Mouse (Mus musculus): ENCODE data around the gene Dlgap4. TPM values are rescaled to one million over a fixed set of nuclear protein-coding genes. Genes with fewer than 3 reads are reported as not detected.

Dlgap4 gene
- total RNA-seq, 2 experiments from 2014 or later: 43.5 to 55.3 TPM

DNA sequence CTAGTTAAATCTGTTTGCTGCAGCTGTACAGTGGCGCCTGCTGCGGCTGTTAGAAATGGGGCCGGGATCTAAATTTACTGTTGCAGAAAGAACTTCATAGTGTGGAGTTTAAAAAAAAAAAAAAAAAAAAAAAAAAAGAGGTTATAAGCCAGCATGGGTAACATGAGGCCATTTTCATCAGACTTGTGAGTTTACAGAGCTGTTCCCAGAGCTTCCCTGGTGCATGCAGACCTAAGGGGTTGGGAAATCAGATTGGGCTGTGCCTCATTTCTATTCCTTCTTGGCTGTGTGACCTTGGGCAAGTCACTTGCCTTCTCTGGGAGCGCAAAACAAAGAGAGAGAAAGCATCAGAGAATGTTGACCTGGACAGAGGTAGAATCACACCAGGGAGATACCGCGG lies 55.1 kb downstream of the Dlgap4 start:
- TF ChIP-seq CTCF (IDR thresholded peaks at IDR 0.05): no peak
- no peak overlapping the region for H3K4me3 ChIP-seq
- intact Hi-C loops (cut with DNase I): no loop called here
- H3K27ac ChIP-seq: no peak overlapping the region
- no peak for DNase-seq

DNA sequence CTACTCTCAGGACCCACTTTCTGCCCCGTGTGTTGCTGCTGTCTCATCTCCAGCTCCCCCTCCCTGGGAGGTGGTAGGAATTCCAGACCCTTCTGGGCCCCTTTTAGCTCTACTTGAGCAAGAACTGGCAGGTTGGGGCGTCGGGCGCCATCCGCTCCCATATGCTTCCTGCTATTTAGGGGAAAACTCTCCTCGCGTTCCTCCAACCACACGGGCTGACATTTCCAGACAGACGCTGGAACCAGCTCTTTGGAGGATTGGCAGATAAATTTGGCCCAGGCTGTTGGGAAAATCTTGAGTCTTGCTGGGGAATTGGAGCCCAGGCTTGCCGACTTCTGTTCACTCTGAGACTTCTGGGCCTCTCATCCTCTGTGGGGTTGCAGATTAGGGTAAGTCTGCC lies 59.8 kb downstream of the Dlgap4 start:
- H3K27ac ChIP-seq: no peak overlapping the region
- no peak for TF ChIP-seq CTCF (IDR thresholded peaks at IDR 0.05)
- intact Hi-C loops (cut with DNase I): no loop called here
- H3K4me3 ChIP-seq: no peak overlapping the region
- no peak for DNase-seq

DNA sequence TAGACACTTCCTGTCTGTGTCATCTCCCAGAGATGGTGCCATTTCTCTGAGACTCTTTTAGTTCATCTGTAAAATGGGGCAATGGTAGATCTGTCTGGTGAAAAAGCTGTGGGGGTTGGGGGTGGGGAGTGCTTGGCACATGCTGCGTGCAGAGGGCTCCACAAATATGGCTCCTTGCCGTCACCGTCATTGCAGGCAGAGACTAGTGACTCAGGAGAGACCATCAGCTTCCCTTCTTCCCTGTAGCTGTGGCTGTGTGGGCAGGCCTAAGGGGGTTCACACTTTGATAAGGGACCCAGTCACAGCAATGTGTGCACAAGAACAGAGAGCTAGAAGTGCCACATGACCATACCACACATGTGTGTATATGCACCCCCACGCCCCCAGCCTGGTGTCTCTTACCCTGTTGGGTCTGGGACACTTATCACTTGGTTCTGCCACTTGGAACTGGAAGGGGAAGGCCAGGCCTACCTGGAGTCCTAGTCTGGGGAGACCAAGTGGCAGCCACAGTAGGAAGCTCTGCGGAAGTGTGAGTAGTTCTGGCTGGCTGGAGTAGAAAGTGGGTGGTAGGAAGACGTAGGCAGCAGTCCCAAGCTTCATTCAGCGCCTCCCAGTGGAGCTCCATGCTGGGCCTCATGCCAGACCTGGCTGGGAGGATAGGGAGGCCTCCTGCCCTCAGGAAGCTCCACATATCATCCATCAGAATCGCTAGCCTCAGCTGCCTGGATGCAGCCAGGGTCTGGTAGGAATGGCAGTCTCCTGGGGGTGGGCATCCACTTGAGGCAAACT lies 60.6 kb downstream of the Dlgap4 start:
- no peak overlapping the region for H3K27ac ChIP-seq
- intact Hi-C loops (cut with DNase I): no loop called here
- no peak overlapping the region for H3K4me3 ChIP-seq
- DNase-seq: no peak
- TF ChIP-seq CTCF (IDR thresholded peaks at IDR 0.05): no peak

DNA sequence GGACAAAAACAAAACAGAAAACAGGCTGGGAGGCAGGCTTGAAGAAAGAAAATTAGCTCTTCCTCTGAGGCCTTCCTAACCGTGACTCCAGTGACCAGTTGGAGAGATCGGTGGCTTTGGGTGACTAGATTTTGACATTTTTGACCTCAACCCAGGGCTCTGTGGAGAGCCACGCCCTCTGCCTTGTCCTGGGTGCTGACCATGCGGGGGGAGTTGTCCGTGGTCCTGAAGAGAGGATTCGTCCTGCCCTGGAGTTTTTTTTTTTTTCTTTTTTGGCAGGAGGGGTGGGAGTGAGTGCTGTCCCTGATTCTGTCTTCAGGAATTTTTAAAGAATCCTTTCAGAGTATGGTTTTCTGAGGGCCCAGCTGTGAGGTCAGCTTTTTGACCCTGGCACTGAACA lies 63.4 kb downstream of the Dlgap4 start:
- DNase-seq: no peak
- no peak for TF ChIP-seq CTCF (IDR thresholded peaks at IDR 0.05)
- Histone ChIP-seq H3K27ac (no peak overlapping the region), H3K4me3 (no peak overlapping the region)
- intact Hi-C loops (cut with DNase I): no loop called here

DNA sequence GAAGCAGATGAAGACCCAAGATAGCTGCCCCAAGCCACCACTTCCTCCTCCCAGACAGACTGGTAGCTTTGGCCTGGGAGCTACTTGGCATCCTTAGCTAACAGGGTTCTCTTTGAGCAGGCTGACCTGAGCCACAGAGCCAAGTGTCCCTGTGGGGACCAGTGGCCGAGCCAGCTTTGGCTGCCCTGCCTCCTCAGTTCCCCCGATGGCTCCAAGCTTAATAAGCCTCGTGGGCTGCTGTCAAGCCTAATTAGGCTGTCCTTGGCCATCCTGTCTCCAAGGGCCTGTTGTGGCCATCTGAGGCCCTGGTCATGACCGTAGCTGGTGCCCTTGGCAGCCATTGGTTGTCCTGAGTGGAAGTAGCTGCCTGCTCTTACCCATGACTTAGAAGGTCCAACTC lies 64.6 kb downstream of the Dlgap4 start:
- intact Hi-C loops (cut with DNase I): no loop called here
- TF ChIP-seq CTCF (IDR thresholded peaks at IDR 0.05): no peak
- no peak for DNase-seq
- H3K4me3 ChIP-seq: no peak overlapping the region
- H3K27ac ChIP-seq: no peak overlapping the region

DNA sequence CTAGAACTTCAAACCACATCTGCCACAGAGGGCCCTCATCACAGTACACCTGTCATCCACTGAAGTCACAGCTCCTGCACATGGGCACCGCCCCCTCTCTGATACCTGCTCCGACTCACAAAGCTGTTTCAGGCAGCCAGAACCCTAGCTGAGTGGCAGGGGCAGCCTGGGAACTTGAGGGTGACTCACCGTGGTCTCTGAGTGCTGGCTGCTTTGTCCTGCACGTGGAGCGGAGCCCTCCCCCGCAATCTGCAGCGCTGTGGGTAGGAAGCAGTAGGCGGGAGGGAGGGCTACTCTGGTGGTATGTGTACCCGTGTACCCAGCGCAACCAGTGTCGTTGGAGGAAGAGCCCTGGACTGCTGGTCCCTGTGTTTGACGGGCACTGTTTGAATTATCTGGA lies 69.5 kb downstream of the Dlgap4 start:
- no peak for DNase-seq
- intact Hi-C loops (cut with DNase I): no loop called here
- Histone ChIP-seq H3K27ac (no peak overlapping the region), H3K4me3 (no peak overlapping the region)
- no peak for TF ChIP-seq CTCF (IDR thresholded peaks at IDR 0.05)

DNA sequence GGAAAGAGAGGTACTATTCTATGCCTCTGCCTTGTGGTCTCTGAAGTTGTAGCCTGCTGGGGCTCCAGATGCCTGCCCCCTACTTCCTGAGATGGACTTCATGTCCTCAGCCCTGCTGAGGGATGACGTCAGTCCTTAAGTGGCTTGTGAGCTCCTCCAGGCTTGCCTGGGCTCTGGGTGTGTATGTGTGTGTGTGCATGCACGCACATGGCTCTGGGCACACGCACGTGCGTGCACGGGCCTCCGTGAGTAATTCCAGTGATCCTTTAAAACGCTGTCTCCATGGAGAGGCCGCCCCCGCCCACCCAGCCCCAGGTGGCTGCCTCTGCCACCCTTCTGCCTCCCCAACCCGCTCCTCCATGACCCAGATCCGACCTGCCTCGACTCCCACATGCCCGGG lies 72.5 kb downstream of the Dlgap4 start:
- Histone ChIP-seq H3K27ac (no peak overlapping the region), H3K4me3 (no peak overlapping the region)
- DNase-seq: no peak
- intact Hi-C loops (cut with DNase I): no loop called here
- TF ChIP-seq CTCF (IDR thresholded peaks at IDR 0.05): no peak

DNA sequence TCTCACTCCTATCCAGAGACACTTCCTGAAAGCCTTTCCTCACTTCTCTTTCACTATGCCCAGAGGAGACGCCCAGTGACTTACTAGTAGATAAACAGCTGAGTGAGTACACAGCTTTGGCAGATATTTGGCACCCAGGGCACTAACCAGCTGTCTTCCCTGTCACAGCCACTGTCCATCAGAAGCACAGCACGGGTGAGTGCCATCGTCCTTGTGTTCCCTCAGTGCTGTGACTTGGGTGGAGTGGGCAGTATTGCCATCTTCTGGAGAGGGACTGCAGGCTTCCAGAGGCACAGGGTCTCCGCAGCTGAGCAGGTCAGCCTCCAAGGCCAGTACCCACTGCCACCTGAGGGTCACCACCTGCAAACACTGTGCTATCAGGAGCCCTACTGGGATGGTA lies 73.2 kb downstream of the Dlgap4 start:
- intact Hi-C loops (cut with DNase I): no loop called here
- TF ChIP-seq CTCF (IDR thresholded peaks at IDR 0.05): no peak
- Histone ChIP-seq H3K27ac (no peak overlapping the region), H3K4me3 (no peak overlapping the region)
- DNase-seq: no peak

DNA sequence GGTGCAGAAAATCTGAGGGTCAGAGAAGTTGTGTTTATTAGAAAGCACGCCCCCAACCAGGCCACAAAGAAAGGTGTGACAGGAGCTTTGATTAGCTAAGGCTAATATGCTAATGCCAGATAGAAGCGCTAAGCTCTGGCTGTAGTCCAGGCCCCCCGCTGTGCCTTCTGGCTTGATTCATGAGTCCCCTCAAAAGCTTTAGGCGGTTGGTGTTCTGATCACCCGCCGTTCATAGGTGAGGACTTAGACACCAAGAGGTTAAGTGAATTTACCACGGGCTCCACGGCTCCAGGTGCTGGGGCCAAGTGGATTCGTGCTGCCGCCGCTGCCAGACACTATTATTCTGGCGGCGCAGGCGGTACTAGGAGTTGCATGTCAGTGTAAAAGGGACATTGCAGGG lies 75.1 kb downstream of the Dlgap4 start:
- intact Hi-C loops (cut with DNase I): no loop called here
- DNase-seq: no peak
- H3K4me3 ChIP-seq: no peak overlapping the region
- no peak overlapping the region for H3K27ac ChIP-seq
- no peak for TF ChIP-seq CTCF (IDR thresholded peaks at IDR 0.05)

DNA sequence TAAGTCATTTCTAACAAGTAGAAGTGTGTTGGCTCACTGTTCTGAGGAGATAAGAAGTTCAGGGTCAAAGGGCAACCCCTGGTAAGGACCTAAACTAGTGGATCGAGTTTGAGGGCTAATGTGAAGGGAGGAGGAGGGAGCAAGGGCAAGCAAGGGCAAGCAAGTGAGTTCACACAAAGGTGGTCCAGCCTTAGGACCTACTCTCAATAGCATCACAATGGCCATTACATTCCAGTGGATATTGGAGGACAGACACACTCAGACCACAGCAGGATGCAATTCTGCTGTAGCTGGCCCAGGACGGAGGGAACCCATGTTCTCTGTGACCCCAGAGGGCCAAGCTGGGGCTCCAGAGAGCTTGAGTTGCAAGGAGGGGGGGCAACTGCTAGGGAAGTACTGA lies 77.3 kb downstream of the Dlgap4 start:
- no peak for DNase-seq
- H3K4me3 ChIP-seq: no peak overlapping the region
- TF ChIP-seq CTCF (IDR thresholded peaks at IDR 0.05): no peak
- no peak overlapping the region for H3K27ac ChIP-seq
- intact Hi-C loops (cut with DNase I): no loop called here

DNA sequence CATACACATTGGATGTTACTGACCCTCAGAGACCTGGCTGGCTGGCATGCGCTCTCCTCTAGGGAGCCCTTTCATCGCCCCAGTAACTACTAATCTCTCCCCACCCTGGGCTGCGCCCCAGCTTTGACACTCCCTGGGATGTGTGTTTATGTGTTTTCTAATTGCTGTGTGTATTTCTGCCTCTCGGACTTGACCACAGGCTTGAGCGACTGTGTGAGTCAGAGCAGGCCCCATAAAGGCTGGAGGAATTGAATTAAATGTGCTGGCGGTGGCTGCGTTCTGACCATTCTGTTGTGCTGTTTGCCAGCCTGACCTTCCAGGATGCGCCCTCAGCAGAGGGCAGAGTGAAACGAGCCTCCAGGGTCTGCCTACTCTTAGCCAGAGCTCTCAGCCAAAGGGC lies 78.2 kb downstream of the Dlgap4 start:
- DNase-seq: no peak
- TF ChIP-seq CTCF (IDR thresholded peaks at IDR 0.05): no peak
- Histone ChIP-seq H3K4me3 (no peak overlapping the region), H3K27ac (no peak overlapping the region)
- intact Hi-C loops (cut with DNase I): no loop called here

DNA sequence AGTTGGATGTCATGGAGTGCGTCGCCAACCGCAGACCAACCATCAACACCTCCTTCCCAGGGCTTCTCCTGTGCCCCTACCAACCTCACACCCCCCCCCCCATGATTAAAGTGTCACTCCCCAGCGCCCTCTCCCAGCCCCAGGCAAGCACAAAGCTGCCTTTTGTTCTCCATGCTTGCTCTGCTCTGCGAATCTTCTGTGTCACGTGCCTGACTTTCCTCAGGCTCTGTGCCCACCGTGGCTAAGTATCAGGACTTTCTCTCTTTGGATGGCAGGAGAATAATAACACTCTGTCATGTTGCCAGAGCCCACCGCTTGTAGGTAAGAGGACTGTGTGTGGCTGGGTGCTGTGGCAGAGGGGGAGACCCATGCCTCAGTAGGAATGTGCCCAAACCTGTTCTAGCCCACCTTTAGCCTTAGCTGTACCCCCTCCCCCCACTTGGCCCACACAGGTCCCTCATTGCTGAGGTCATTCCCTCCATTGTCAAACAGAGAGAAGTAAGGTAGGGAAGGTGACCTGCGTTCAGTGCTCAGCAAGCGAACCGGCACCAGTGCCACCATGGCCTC lies 79.8 kb downstream of the Dlgap4 start:
- intact Hi-C loops (cut with DNase I): no loop called here
- no peak for TF ChIP-seq CTCF (IDR thresholded peaks at IDR 0.05)
- Histone ChIP-seq H3K27ac (no peak overlapping the region), H3K4me3 (no peak overlapping the region)
- DNase-seq: no peak

DNA sequence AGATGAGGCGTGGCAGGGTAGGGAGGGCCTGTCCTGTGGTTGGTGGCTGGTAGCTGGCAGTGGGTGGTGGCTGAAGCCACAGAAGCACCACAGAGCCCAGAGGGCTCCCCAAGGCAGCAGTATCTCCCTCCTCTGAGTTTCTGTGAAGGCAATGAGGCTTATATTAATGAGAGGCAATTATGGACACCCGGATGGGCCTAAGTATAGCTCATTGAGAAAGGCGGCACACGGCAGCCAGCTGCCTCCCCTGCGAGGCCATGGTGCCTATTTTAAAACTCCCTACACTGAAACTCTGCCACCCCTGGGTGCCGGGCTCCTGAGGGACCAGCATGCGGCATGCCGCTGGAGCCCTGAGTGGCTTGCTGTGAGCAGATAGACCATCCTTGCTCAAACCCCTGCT lies 83.8 kb downstream of the Dlgap4 start:
- DNase-seq: no peak
- H3K4me3 ChIP-seq: no peak overlapping the region
- TF ChIP-seq CTCF (IDR thresholded peaks at IDR 0.05): no peak
- no peak overlapping the region for H3K27ac ChIP-seq
- intact Hi-C loops (cut with DNase I): no loop called here

DNA sequence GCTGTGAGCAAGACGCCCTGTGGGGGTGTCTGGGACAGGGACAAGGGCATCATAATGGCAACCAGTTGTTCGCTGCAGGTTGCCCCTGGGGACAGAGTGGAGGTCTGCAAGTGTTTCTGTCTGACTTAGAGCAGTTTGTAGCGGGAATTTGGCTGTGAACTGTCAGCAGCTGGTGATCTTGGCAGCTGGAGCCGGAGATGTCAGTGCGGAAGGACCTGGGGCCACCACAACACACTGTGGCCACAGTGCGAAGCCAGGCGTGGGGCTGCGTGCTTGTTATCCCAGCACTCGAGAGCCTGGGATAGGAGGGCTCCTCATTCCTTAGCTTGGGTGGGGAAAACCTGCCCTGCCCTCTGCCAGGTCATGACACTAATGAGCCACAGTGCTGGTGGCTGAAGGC lies 84.7 kb downstream of the Dlgap4 start:
- intact Hi-C loops (cut with DNase I): no loop called here
- TF ChIP-seq CTCF (IDR thresholded peaks at IDR 0.05): no peak
- H3K4me3 ChIP-seq: no peak overlapping the region
- DNase-seq: no peak
- H3K27ac ChIP-seq: no peak overlapping the region
